Mouse (Mus musculus): ENCODE data around the gene Tcf7.

Gene Tcf7

GRCm38 (mm10) chr11:52282774-52283595 lies at the start of gene Tcf7:
Gene Tcf7 (minus strand): TSS chr11:52283014.
- in situ Hi-C loops (cut with MboI; ENCODE audit: low sequenced_read_pairs): no loop called here

- in situ Hi-C loops (cut with MboI; ENCODE audit: low sequenced_read_pairs): no loop called here
These were observed 44.5 kb upstream of the Tcf7 start for GRCm38 (mm10) chr11:52327313-52327712.

GRCm38 (mm10) chr11:52324442-52325367 lies 41.9 kb upstream of the Tcf7 start:
- in situ Hi-C loops (cut with MboI; ENCODE audit: low sequenced_read_pairs): no loop called here

GRCm38 (mm10) chr11:52321540-52321939 lies 38.7 kb upstream of the Tcf7 start:
- in situ Hi-C loops (cut with MboI; ENCODE audit: low sequenced_read_pairs): no loop called here

- in situ Hi-C loops (cut with MboI; ENCODE audit: low sequenced_read_pairs): no loop called here
These were observed 37.7 kb upstream of the Tcf7 start for GRCm38 (mm10) chr11:52320529-52320928.

GRCm38 (mm10) chr11:52319664-52320063 lies 36.9 kb upstream of the Tcf7 start:
- in situ Hi-C loops (cut with MboI; ENCODE audit: low sequenced_read_pairs): no loop called here

- in situ Hi-C loops (cut with MboI; ENCODE audit: low sequenced_read_pairs): no loop called here
These were observed 35.6 kb upstream of the Tcf7 start for GRCm38 (mm10) chr11:52318445-52318844.

- in situ Hi-C loops (cut with MboI; ENCODE audit: low sequenced_read_pairs): no loop called here
These were observed 31.4 kb upstream of the Tcf7 start for GRCm38 (mm10) chr11:52314102-52314793.

- in situ Hi-C loops (cut with MboI; ENCODE audit: low sequenced_read_pairs): no loop called here
These were observed 27.9 kb upstream of the Tcf7 start for GRCm38 (mm10) chr11:52310709-52311108.

GRCm38 (mm10) chr11:52309487-52309886 lies 26.7 kb upstream of the Tcf7 start:
- in situ Hi-C loops (cut with MboI; ENCODE audit: low sequenced_read_pairs): no loop called here

- in situ Hi-C loops (cut with MboI; ENCODE audit: low sequenced_read_pairs): no loop called here
These were observed 23.6 kb upstream of the Tcf7 start for GRCm38 (mm10) chr11:52306431-52306830.

- in situ Hi-C loops (cut with MboI; ENCODE audit: low sequenced_read_pairs): no loop called here
These were observed 22.5 kb upstream of the Tcf7 start for GRCm38 (mm10) chr11:52305266-52305665.

GRCm38 (mm10) chr11:52302668-52303067 lies 19.9 kb upstream of the Tcf7 start:
- in situ Hi-C loops (cut with MboI; ENCODE audit: low sequenced_read_pairs): no loop called here

GRCm38 (mm10) chr11:52299687-52300086 lies 16.9 kb upstream of the Tcf7 start:
- in situ Hi-C loops (cut with MboI; ENCODE audit: low sequenced_read_pairs): no loop called here

GRCm38 (mm10) chr11:52298955-52299354 lies 16.1 kb upstream of the Tcf7 start:
- in situ Hi-C loops (cut with MboI; ENCODE audit: low sequenced_read_pairs): no loop called here

- in situ Hi-C loops (cut with MboI; ENCODE audit: low sequenced_read_pairs): no loop called here
These were observed 14.5 kb upstream of the Tcf7 start for GRCm38 (mm10) chr11:52297352-52297751.

GRCm38 (mm10) chr11:52294103-52294502 lies 11.3 kb upstream of the Tcf7 start:
- in situ Hi-C loops (cut with MboI; ENCODE audit: low sequenced_read_pairs): no loop called here

- in situ Hi-C loops (cut with MboI; ENCODE audit: low sequenced_read_pairs): no loop called here
These were observed 10.1 kb upstream of the Tcf7 start for GRCm38 (mm10) chr11:52292894-52293293.

- in situ Hi-C loops (cut with MboI; ENCODE audit: low sequenced_read_pairs): no loop called here
These were observed 9.5 kb upstream of the Tcf7 start for GRCm38 (mm10) chr11:52292346-52292745.

GRCm38 (mm10) chr11:52286958-52287305 lies 4.1 kb upstream of the Tcf7 start:
- in situ Hi-C loops (cut with MboI; ENCODE audit: low sequenced_read_pairs): no loop called here

- in situ Hi-C loops (cut with MboI; ENCODE audit: low sequenced_read_pairs): no loop called here
These were observed 3.6 kb upstream of the Tcf7 start for GRCm38 (mm10) chr11:52286301-52286957.

Measured in CH12F3 (cell line).